Mouse (Mus musculus): Measurements from ENCODE around the gene Evi5l. TPM values are rescaled to one million over a fixed set of nuclear protein-coding genes. Genes with fewer than 3 reads are reported as not detected.

Evi5l gene
- polyA plus RNA-seq, 1 experiment, result not detected

DNA sequence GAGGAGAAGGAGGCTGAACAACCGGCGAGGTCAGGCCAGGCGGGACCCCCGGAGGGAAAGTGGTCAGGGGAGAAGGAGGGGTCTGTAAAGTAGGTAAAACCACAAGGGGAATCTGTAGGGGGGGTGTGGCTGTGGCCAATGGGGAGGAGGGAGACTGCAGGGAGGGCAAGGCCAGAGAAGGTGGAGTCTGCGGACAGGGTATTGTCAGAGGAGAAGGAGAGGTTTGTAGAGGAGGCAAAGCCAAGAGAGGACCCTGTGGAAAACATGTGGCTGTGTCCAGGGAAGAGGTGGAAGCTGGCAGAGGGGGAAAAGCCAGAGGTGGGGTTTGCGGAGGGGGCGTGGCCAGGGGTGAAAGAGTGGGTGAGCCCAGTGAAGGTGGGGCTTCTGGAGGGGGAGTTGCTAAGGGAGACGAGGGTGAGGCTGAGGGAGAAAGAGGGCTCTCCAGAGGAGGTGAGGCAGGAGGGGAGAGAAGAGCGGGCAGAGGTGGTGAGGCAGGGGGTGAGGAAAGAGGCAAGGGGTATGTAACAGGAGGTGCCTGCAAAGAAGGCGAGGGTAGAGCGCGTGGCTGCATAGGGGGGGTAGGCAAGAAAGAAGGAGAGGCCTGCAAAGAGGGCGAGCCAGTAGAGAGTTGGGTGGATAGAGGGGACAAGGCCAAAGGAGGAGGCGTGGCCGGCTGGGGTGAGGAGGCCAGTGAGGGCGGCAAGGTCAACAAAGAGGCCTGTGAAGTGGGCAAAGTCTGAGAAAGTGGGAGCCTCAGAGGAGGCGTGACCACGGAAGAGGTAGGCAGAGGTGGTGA is 47.0 kb downstream of the Evi5l start:
- TF ChIP-seq POLR2A (IDR thresholded peaks at IDR 0.05; ENCODE audit: insufficient read depth, low read depth, low read length) (no peak), CTCF (IDR thresholded peaks at IDR 0.05; ENCODE audit: insufficient read depth, low read depth, low read length) (no peak)
- WGBS, result 17% methylated on average over 18 of the region's 18 CpGs
- Histone ChIP-seq H3K27ac (ENCODE audit: insufficient read depth, low read depth, low read length) (no peak overlapping the region), H3K4me1 (ENCODE audit: control insufficient read depth, insufficient read depth, low read length) (peaks cover 39% of the 10 kb centered on the region), H3K4me3 (ENCODE audit: insufficient read depth, low read depth, low read length) (peak overlapping the region; percentile 29)

DNA sequence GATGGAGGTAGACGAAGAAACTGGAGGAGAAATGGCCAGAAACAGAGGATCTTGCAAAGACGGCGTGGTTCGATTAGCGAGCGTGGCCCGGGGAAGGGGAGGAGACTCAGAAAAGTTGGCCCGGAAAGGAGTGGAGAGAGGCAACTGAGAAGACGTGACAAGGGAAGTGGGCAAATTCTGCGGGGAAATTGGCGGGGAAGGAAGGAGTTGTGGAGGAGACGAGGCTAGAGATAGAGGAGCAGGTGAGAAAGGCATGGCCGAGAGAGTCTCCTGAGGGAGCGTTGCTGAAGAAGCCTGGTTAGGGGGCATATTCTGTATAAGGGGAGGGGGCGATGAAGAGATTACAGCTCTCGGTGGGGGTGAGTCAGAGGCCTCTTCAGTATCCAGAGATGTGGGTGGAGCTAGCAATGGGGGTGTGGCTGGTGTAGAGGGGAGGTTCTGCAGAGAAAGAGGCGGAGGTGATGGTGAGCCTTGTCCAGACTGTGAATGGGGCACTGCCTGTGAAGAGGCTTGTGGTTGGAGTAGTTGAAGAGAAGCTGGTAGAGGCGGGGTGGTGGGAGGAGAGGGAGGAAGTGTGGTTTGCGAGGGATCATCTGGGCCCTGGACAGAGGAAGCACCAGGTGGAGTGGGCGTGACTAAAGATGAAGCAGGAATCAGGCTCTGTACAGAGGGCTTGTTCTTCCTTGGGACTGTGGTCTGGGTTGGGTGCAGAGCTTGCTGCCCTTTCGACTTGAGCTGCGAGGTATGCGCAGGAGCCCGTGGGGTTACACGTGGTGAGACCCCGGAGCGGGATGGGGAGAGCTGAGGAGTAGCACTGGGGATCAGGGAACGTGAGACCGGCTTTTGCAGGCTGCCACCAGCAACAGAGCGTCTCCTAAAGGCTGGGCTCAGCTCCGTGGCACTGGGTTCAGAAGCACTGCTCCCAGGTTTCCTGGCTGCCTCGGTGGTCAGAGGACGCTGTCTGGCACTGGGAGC is 47.9 kb downstream of the Evi5l start:
- TF ChIP-seq POLR2A (IDR thresholded peaks at IDR 0.05; ENCODE audit: insufficient read depth, low read depth, low read length) (no peak), CTCF (IDR thresholded peaks at IDR 0.05; ENCODE audit: insufficient read depth, low read depth, low read length) (no peak)
- Histone ChIP-seq H3K4me1 (ENCODE audit: control insufficient read depth, insufficient read depth, low read length) (peaks cover 39% of the 10 kb centered on the region), H3K4me3 (ENCODE audit: insufficient read depth, low read depth, low read length) (0 out of 2 replicates have a peak overlapping the region, but pooled peaks have one; percentile 29), H3K27ac (ENCODE audit: insufficient read depth, low read depth, low read length) (no peak overlapping the region)
- WGBS, result 40% methylated on average over 33 of the region's 33 CpGs

DNA sequence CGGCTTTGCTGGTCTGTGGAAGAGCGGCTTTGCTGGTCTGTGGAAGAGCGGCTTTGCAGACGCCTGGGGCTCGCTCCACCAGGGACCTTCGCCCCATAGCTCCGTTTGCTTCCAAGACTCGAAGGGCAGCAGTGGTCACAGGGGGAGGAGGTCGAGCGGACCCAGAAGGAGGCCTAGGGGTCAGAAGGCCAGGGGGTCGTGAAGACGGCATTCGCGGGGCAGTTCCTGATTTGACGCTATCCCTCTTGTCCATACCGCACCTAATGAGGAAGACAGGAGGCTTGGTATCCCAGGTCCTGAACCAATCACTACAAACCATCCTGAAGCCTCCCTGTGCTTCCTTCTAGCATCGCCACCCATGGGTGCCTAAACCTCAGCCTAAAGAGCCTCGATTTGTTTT is 49.9 kb downstream of the Evi5l start:
- Histone ChIP-seq H3K4me1 (ENCODE audit: control insufficient read depth, insufficient read depth, low read length) (peaks cover 35% of the 10 kb centered on the region), H3K27ac (ENCODE audit: insufficient read depth, low read depth, low read length) (no peak overlapping the region), H3K4me3 (ENCODE audit: insufficient read depth, low read depth, low read length) (peak overlapping the region; percentile 84)
- 10% methylated on average over 18 of the region's 18 CpGs for WGBS
- TF ChIP-seq CTCF (IDR thresholded peaks at IDR 0.05; ENCODE audit: insufficient read depth, low read depth, low read length) (no peak), POLR2A (IDR thresholded peaks at IDR 0.05; ENCODE audit: insufficient read depth, low read depth, low read length) (no peak)

DNA sequence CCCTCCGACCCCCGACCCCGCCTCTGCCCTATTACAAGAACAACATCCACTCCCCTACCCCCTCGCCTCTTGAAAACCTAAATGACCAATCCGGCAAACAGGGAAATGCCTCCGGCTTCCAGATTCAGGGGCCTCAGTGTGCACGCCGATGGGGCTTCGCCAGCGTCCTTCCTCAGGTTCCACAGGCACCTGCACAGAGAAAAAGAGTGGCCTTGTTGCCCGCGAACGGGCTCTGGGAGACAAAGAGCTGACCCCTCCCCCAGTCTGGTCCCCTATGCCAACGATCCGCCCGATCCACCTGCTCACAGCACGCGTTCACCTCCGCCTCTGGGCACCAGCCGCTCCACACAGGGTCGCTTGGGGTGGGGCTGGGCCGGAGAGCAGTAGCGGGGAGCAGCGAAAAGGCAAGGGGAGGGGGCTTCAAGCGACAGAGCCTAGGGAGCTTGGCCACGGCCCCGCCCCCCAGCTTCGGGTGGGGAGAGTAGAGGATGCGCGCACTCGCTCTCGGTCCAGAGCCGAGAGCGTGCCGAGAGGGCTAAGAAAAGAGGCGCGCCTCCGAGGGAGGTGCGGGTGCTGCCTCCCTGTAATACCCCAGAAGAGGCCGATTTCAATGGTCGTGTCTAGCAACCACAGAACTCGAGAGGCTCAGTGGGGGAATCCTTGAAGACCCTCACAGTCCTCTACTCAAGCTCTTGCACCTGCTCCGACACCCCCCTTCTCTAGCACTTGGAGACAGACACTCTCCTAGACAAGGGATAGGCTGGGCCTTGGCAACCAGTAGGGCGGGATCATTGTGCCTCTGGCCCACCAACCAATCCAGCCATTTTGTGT is 50.6 kb downstream of the Evi5l start, which contains the start of gene Prr36:
TSS of gene Prr36 (minus strand) at position 669 of the 831 bp plus-strand sequence.
- WGBS, result under 1% methylated on average over 44 of the region's 44 CpGs
- Histone ChIP-seq H3K4me1 (ENCODE audit: control insufficient read depth, insufficient read depth, low read length) (peaks cover 35% of the 10 kb centered on the region), H3K27ac (ENCODE audit: insufficient read depth, low read depth, low read length) (peak within 1 kb of the TSS; percentile 29; the same call in 1 of the 2 replicates), H3K4me3 (ENCODE audit: insufficient read depth, low read depth, low read length) (peak within 1 kb of the TSS; percentile 84)
- TF ChIP-seq CTCF (IDR thresholded peaks at IDR 0.05; ENCODE audit: insufficient read depth, low read depth, low read length) (no peak), POLR2A (IDR thresholded peaks at IDR 0.05; ENCODE audit: insufficient read depth, low read depth, low read length) (peak; percentile 57; the same call in 1 of the 2 replicates)

DNA sequence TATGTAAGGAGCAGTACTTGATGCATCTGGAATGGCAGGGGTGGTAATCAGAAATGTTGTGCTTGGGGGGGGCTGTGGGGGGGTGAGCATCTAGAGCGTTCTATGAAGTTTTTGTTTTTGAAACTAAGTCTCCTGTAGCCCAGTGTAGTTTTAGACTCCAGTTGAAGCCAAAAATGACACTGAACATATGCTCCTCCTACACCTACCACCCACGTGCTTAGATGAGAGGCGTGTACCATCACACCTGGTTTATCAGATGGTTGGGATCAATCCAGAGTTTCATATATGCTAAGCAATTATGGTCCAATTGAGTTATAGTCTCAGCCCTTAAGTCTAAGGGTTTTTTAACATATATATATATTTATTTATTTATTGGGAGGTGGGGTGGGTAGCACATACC is 53.2 kb downstream of the Evi5l start:
- 84% methylated on average over 3 of the region's 3 CpGs for WGBS
- Histone ChIP-seq H3K4me1 (ENCODE audit: control insufficient read depth, insufficient read depth, low read length) (peaks cover 15% of the 10 kb centered on the region), H3K4me3 (ENCODE audit: insufficient read depth, low read depth, low read length) (no peak overlapping the region), H3K27ac (ENCODE audit: insufficient read depth, low read depth, low read length) (no peak overlapping the region)
- no peak for TF ChIP-seq POLR2A (IDR thresholded peaks at IDR 0.05; ENCODE audit: insufficient read depth, low read depth, low read length)
- no peak for TF ChIP-seq CTCF (IDR thresholded peaks at IDR 0.05; ENCODE audit: insufficient read depth, low read depth, low read length)

DNA sequence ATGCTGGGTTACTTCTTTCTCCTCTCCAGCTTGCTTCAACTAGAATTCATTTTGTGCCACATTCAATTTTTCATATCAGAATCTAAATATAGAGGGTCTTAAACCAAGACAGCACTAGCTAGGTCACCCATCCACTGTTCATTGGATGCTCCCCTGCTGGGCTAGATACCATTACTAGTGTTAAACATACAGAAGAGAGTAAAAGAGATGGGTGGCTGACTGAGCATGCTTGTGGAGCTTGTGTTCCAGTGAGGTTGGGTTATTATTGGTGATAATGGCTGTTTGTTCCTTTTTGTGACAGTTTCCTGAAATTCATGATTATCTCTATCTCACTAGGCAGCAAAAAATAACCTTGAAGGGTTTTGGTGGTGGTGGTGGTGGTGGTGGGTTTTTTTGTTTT is 55.7 kb downstream of the Evi5l start:
- no peak overlapping the region for H3K4me3 ChIP-seq (ENCODE audit: insufficient read depth, low read depth, low read length)
- H3K4me1 ChIP-seq (ENCODE audit: control insufficient read depth, insufficient read depth, low read length), result peaks cover 10% of the 10 kb centered on the region; the same call in 1 of the 2 replicates
- H3K27ac ChIP-seq (ENCODE audit: insufficient read depth, low read depth, low read length), result no peak overlapping the region
- no peak for TF ChIP-seq POLR2A (IDR thresholded peaks at IDR 0.05; ENCODE audit: insufficient read depth, low read depth, low read length)

DNA sequence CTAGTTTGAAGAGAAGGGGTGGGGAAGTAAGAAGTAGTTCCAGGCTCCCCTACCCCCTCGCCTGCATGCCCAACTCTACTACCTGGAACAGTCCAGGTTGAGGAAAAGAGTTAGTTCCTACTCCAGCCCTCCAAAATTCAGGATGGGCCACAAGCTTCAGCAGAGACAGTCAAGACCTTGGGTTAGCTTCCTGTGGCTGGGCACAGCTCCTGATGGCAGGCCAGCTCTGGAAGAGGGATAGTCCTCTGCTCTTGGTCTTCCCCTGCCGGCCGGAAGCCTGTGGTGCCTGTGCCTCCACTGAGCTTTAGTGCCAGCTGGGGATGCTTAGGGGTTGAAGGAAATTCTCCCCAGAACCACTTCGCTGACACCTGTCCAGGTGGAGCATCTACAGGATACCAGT is 60.0 kb downstream of the Evi5l start:
- no peak for TF ChIP-seq CTCF (IDR thresholded peaks at IDR 0.05; ENCODE audit: insufficient read depth, low read depth, low read length)
- TF ChIP-seq POLR2A (IDR thresholded peaks at IDR 0.05; ENCODE audit: insufficient read depth, low read depth, low read length), result no peak
- Histone ChIP-seq H3K4me3 (ENCODE audit: insufficient read depth, low read depth, low read length) (no peak overlapping the region), H3K4me1 (ENCODE audit: control insufficient read depth, insufficient read depth, low read length) (peaks cover 12% of the 10 kb centered on the region; the same call in 1 of the 2 replicates), H3K27ac (ENCODE audit: insufficient read depth, low read depth, low read length) (no peak overlapping the region)
- WGBS, result 51% methylated on average over 4 of the region's 4 CpGs

DNA sequence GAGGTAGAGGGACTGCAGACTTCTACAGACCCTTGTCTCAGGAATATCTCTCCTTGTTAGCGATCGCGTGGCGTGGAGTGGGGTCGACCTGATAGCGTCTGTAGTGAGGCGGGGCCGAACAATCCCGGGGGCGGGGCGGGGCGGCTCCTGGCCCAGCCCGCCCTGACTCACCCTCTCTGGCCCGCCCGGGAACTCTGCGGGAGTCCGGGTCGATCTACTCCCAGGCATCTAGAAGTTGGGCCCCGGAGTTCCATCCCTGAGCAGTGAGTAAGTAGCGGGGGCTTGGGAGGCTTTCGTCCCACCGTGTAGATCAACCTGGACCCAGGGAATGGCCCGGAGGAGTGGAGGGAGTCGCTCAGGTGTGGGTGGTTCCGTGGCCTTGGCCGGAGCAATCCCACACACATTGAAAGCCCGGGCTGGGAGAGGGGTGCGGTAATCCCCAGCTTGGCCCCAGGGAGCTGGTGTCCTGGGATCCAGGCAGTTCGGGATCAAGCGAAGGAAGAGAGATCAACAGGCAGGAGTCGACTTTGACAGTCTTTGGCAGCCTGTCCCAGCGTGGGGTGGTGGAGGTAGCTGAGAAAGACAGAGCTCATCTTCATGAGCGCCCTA is 60.5 kb downstream of the Evi5l start, which contains the start of gene Lrrc8e:
TSS of gene Lrrc8e (plus strand) at position 89 of the 609 bp plus-strand sequence.
- no peak within 1 kb of the TSS for H3K27ac ChIP-seq (ENCODE audit: insufficient read depth, low read depth, low read length)
- peaks cover 12% of the 10 kb centered on the region; the same call in 1 of the 2 replicates for H3K4me1 ChIP-seq (ENCODE audit: control insufficient read depth, insufficient read depth, low read length)
- TF ChIP-seq POLR2A (IDR thresholded peaks at IDR 0.05; ENCODE audit: insufficient read depth, low read depth, low read length) (no peak), CTCF (IDR thresholded peaks at IDR 0.05; ENCODE audit: insufficient read depth, low read depth, low read length) (no peak)
- H3K4me3 ChIP-seq (ENCODE audit: insufficient read depth, low read depth, low read length), result no peak within 1 kb of the TSS
- WGBS, result 9% methylated on average over 33 of the region's 33 CpGs
